Mouse (Mus musculus): ENCODE measurements around the gene Prl7a1.

Prl7a1 gene

DNA sequence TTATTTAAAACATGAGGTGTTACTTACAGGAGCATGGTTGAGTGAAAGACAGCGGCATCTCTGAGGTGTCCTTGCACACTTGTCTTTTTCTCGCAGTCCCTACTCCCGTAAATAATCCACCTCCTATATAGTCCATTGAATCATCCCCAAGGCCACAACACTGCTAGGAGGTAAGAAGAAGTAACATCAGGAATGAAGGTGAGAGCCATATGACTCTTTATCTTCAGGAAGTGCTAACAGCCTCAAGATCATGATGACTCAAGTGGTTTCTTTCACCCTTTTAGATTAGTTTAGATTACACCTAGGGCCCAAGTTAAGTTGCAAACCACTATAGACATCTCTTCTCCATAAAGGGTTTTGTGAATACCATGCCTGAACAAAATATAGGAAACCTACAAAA lies at the start of gene Prl7a1:
Gene Prl7a1, minus strand, starts transcription at position 101 of the 400 bp plus-strand sequence.
- no peak for DNase-seq

- DNase-seq: no peak
Observed at GRCm38 (mm10) chr13:27667936-27668335, 25.6 kb upstream of the Prl7a1 start, which contains the start of gene Prl7a2. Gene Prl7a2, minus strand, starts transcription at chr13:27668036.

- DNase-seq: no peak
Observed at GRCm38 (mm10) chr13:27660747-27661146, 18.5 kb upstream of the Prl7a1 start.

DNA sequence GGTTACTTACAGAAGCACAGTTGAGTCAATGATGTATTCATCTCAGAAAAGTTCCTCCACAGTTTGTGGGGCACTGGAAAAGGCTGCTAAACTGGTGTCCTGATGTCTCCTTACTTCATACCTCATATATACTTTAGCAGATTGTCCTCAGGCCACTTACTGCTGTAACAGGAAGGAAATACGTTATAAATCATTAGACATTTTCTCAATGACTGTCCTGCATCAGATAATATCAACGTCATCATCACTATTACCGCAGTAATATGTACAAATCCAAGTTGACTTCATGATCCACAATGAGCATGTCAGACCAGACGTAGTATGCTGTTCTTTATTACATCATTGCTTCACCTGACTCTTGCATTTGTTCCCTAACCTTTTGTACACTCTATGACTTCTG lies 31.8 kb downstream of the Prl7a1 start, which contains the start of gene Prl7b1:
Gene Prl7b1, minus strand, starts transcription at position 101 of the 400 bp plus-strand sequence.
- DNase-seq: no peak

All from right cerebral cortex, adult 18-20 months (tissue).